Mouse (Mus musculus) forebrain, embryonic 11.5 days (tissue): ENCODE results near the gene Rab7. TPM values are rescaled to one million over a fixed set of nuclear protein-coding genes. Genes with fewer than 3 reads are reported as not detected.

Experiments
- ATAC-seq: fragments of 200-750 bp; cut with Nextera tagmentation; replicated peaks from 2 replicates; pipeline ENCODE4 v1.8.0; 2017; ENCODE audit warnings: moderate TSS enrichment; ENCODE audit not compliant: low FRiP score
- DNase-seq: peaks from one replicate; pipeline ENCODE4 v3.0.0-alpha.2; 2017; ENCODE audit warnings: low spot score
- H3K27ac ChIP-seq: fragments of 300-500 bp; sonication (generic); 2 replicates; pipeline ENCODE4 v1.5.1; 2014; ENCODE audit warnings: low read depth, low read length
- H3K27me3 ChIP-seq: fragments of 300-500 bp; sonication (generic); 2 replicates; pipeline ENCODE4 v1.6.1; 2014; ENCODE audit warnings: mild to moderate bottlenecking, low read length, mixed read lengths; ENCODE audit not compliant: control insufficient read depth, insufficient read depth
- H3K36me3 ChIP-seq: fragments of 300-500 bp; sonication (generic); 2 replicates; pipeline ENCODE4 v1.6.1; 2014; ENCODE audit warnings: mild to moderate bottlenecking, low read length, moderate library complexity, mixed read lengths; ENCODE audit not compliant: control insufficient read depth, insufficient read depth
- H3K4me1 ChIP-seq: fragments of 300-500 bp; sonication (generic); replicated peaks from 2 replicates; pipeline ENCODE4 v1.6.1; 2014; ENCODE audit warnings: low read length, mixed read lengths; ENCODE audit not compliant: control insufficient read depth, insufficient read depth
- H3K4me2 ChIP-seq: fragments of 300-500 bp; sonication (generic); 2 replicates; pipeline ENCODE4 v1.6.1; 2014; ENCODE audit warnings: low read depth, mild to moderate bottlenecking, low read length, moderate library complexity, mixed read lengths; ENCODE audit not compliant: severe bottlenecking
- H3K4me3 ChIP-seq: fragments of 300-500 bp; sonication (generic); 2 replicates; pipeline ENCODE4 v1.5.1; 2014; ENCODE audit warnings: low read depth, low read length
- H3K9ac ChIP-seq: fragments of 300-500 bp; sonication (generic); 2 replicates; pipeline ENCODE4 v1.6.1; 2014; ENCODE audit warnings: low read length
- H3K9me3 ChIP-seq: fragments of 300-500 bp; sonication (generic); 2 replicates; pipeline ENCODE4 v1.6.1; 2016; ENCODE audit warnings: low read length, mixed read lengths; ENCODE audit not compliant: control insufficient read depth
- WGBS: fragments of 180-500 bp; shearing (Covaris S2); extraction: QIAGEN DNeasy Blood & Tissue Kit; methylation state at CpG from one replicate; pipeline ENCODE4 v1.1.7; 2014; 5-methylcytosine and 5-hydroxymethylcytosine counted together
- polyA plus RNA-seq: library from polyadenylated mRNA; unstranded; fragments of >200 nt; fragmentation: Nextera tagmentation; extraction: Ambion mirVana; gene quantifications from 2 replicates; pipeline ENCODE4 v1.2.1, GENCODE M21; 2014

The Rab7 gene
- polyA plus RNA-seq, 1 experiment from 2014 or later, result 232 TPM

GRCm38 (mm10) chr6:88060602-88061001, 15.5 kb upstream of the Rab7 start:
- no peak overlapping the region for H3K4me3 ChIP-seq
- no peak overlapping the region for H3K9ac ChIP-seq
- H3K9me3 ChIP-seq, result no peaks in the 10 kb centered on the region
- DNase-seq (no peak), ATAC-seq (no peak)
- H3K36me3 ChIP-seq, result no peaks in the 10 kb centered on the region
- H3K4me2 ChIP-seq, result no peak overlapping the region
- no peaks in the 10 kb centered on the region for H3K4me1 ChIP-seq
- WGBS, result 84% methylated on average over 4 of the region's 4 CpGs
- H3K27me3 ChIP-seq, result no peaks in the 10 kb centered on the region
- no peak overlapping the region for H3K27ac ChIP-seq

- no peak overlapping the region for H3K27ac ChIP-seq
- DNase-seq (no peak), ATAC-seq (no peak)
- H3K9ac ChIP-seq, result no peak overlapping the region
- H3K36me3 ChIP-seq, result no peaks in the 10 kb centered on the region
- no peaks in the 10 kb centered on the region for H3K4me1 ChIP-seq
- 81% methylated on average over 5 of the region's 5 CpGs for WGBS
- H3K27me3 ChIP-seq, result no peaks in the 10 kb centered on the region
- no peak overlapping the region for H3K4me2 ChIP-seq
- H3K4me3 ChIP-seq, result no peak overlapping the region
- H3K9me3 ChIP-seq, result no peaks in the 10 kb centered on the region
Observed at GRCm38 (mm10) chr6:88059903-88060302, 14.8 kb upstream of the Rab7 start.

- Histone ChIP-seq H3K4me1 (no peaks in the 10 kb centered on the region), H3K4me3 (no peak overlapping the region), H3K9me3 (no peaks in the 10 kb centered on the region), H3K27me3 (no peaks in the 10 kb centered on the region), H3K27ac (no peak overlapping the region), H3K4me2 (no peak overlapping the region), H3K36me3 (no peaks in the 10 kb centered on the region), H3K9ac (no peak overlapping the region)
- DNase-seq (no peak), ATAC-seq (no peak)
- WGBS, result 95% methylated on average over 5 of the region's 5 CpGs
Observed at GRCm38 (mm10) chr6:88056866-88057265, 11.8 kb upstream of the Rab7 start.

GRCm38 (mm10) chr6:88055663-88056062, 10.6 kb upstream of the Rab7 start:
- no peak overlapping the region for H3K4me3 ChIP-seq
- no peaks in the 10 kb centered on the region for H3K9me3 ChIP-seq
- no peak overlapping the region for H3K9ac ChIP-seq
- no peak for DNase-seq
- no peak overlapping the region for H3K27ac ChIP-seq
- no peaks in the 10 kb centered on the region for H3K27me3 ChIP-seq
- no peaks in the 10 kb centered on the region for H3K4me1 ChIP-seq
- no peak overlapping the region for H3K4me2 ChIP-seq
- H3K36me3 ChIP-seq, result no peaks in the 10 kb centered on the region
- 80% methylated on average over 5 of the region's 5 CpGs for WGBS
- ATAC-seq, result no peak

GRCm38 (mm10) chr6:88054081-88054835, 9.2 kb upstream of the Rab7 start:
- Histone ChIP-seq H3K9ac (no peak overlapping the region), H3K27me3 (no peaks in the 10 kb centered on the region), H3K27ac (no peak overlapping the region), H3K4me2 (no peak overlapping the region), H3K4me3 (no peak overlapping the region), H3K4me1 (no peaks in the 10 kb centered on the region), H3K36me3 (no peaks in the 10 kb centered on the region), H3K9me3 (no peaks in the 10 kb centered on the region)
- WGBS, result 74% methylated on average over 9 of the region's 9 CpGs
- no peak for DNase-seq
- ATAC-seq, result no peak

- no peaks in the 10 kb centered on the region for H3K27me3 ChIP-seq
- no peak overlapping the region for H3K27ac ChIP-seq
- H3K4me1 ChIP-seq, result no peaks in the 10 kb centered on the region
- DNase-seq, result no peak
- no peaks in the 10 kb centered on the region for H3K36me3 ChIP-seq
- H3K9ac ChIP-seq, result no peak overlapping the region
- no peak overlapping the region for H3K4me2 ChIP-seq
- ATAC-seq, result no peak
- H3K4me3 ChIP-seq, result no peak overlapping the region
- no peaks in the 10 kb centered on the region for H3K9me3 ChIP-seq
- 77% methylated on average over 11 of the region's 11 CpGs for WGBS
Observed at GRCm38 (mm10) chr6:88053228-88054080, 8.4 kb upstream of the Rab7 start.

- H3K36me3 ChIP-seq, result no peaks in the 10 kb centered on the region
- H3K9me3 ChIP-seq, result no peaks in the 10 kb centered on the region
- no peak overlapping the region for H3K4me3 ChIP-seq
- DNase-seq (no peak), ATAC-seq (no peak)
- no peaks in the 10 kb centered on the region for H3K4me1 ChIP-seq
- no peak overlapping the region for H3K4me2 ChIP-seq
- no peak overlapping the region for H3K27ac ChIP-seq
- 94% methylated on average over 5 of the region's 5 CpGs for WGBS
- no peak overlapping the region for H3K9ac ChIP-seq
- no peaks in the 10 kb centered on the region for H3K27me3 ChIP-seq
Observed at GRCm38 (mm10) chr6:88051206-88051605, 6.1 kb upstream of the Rab7 start.

GRCm38 (mm10) chr6:88049008-88049407, 3.9 kb upstream of the Rab7 start:
- H3K9ac ChIP-seq, result no peak overlapping the region
- 81% methylated on average over 6 of the region's 6 CpGs for WGBS
- H3K4me3 ChIP-seq, result no peak overlapping the region
- no peak overlapping the region for H3K4me2 ChIP-seq
- no peaks in the 10 kb centered on the region for H3K27me3 ChIP-seq
- no peaks in the 10 kb centered on the region for H3K9me3 ChIP-seq
- ATAC-seq (no peak), DNase-seq (no peak)
- no peaks in the 10 kb centered on the region for H3K36me3 ChIP-seq
- no peak overlapping the region for H3K27ac ChIP-seq
- peaks cover 3% of the 10 kb centered on the region for H3K4me1 ChIP-seq
